Mouse (Mus musculus): Measurements from ENCODE around the gene Nrxn1. TPM values are rescaled to one million over a fixed set of nuclear protein-coding genes. Genes with fewer than 3 reads are reported as not detected.
A peak's percentile ranks its signal among the peaks of the same experiment; 100 is the strongest.

Nrxn1 gene
- polyA plus RNA-seq, 1 experiment = 0.56 TPM

DNA sequence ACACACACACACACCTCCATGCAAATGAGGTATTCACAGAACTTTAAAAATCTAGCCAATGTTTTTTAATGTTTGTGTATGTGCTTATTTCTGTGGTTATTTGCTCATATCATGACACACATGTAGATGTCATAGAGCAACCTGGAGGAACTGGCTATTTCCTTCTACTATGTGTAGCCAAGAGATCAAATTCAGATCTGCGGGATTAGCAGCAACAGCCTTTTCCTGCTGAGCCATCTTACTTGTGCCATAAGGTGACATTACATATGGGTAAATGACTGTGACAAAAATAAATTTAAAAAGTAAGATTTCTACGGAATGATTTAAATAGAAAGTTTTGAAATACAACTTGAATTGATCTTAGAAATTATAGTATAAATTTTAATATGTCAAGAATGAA is 672.1 kb downstream of the Nrxn1 start:
- TF ChIP-seq POLR2A (IDR thresholded peaks at IDR 0.05; ENCODE audit: low read depth, low read length) (no peak), CTCF (conservative IDR thresholded peaks at IDR 0.05; ENCODE audit: insufficient read depth, insufficient read length, low read depth, low read length) (no peak)
- no peak overlapping the region for H3K27ac ChIP-seq (ENCODE audit: insufficient read depth, low read depth, low read length)
- H3K4me1 ChIP-seq (ENCODE audit: control insufficient read depth, insufficient read depth, low read length) = no peaks in the 10 kb centered on the region
- H3K36me3 ChIP-seq (ENCODE audit: control insufficient read depth, insufficient read depth, low read length) = no peaks in the 10 kb centered on the region
- no peak overlapping the region for H3K4me3 ChIP-seq (ENCODE audit: insufficient read depth, low read depth, low read length)
- WGBS = 94% methylated on average over 2 of the region's 2 CpGs
- no peaks in the 10 kb centered on the region for H3K27me3 ChIP-seq (replicated peaks; ENCODE audit: control insufficient read depth, insufficient read depth, low read length)
- DNase-seq = no peak

- TF ChIP-seq CTCF (conservative IDR thresholded peaks at IDR 0.05; ENCODE audit: insufficient read depth, insufficient read length, low read depth, low read length) (no peak), POLR2A (IDR thresholded peaks at IDR 0.05; ENCODE audit: low read depth, low read length) (no peak)
- H3K4me3 ChIP-seq (ENCODE audit: insufficient read depth, low read depth, low read length) = no peak overlapping the region
- no peak for DNase-seq
- H3K27ac ChIP-seq (ENCODE audit: insufficient read depth, low read depth, low read length) = no peak overlapping the region
- H3K36me3 ChIP-seq (ENCODE audit: control insufficient read depth, insufficient read depth, low read length) = no peaks in the 10 kb centered on the region
- H3K4me1 ChIP-seq (ENCODE audit: control insufficient read depth, insufficient read depth, low read length) = no peaks in the 10 kb centered on the region
- 85% methylated on average over 1 of the region's 1 CpGs for WGBS
- H3K27me3 ChIP-seq (replicated peaks; ENCODE audit: control insufficient read depth, insufficient read depth, low read length) = no peaks in the 10 kb centered on the region
Observed at GRCm38 (mm10) chr17:90419615-90420014, 673.3 kb downstream of the Nrxn1 start.

- no peak overlapping the region for H3K27ac ChIP-seq (ENCODE audit: insufficient read depth, low read depth, low read length)
- TF ChIP-seq CTCF (conservative IDR thresholded peaks at IDR 0.05; ENCODE audit: insufficient read depth, insufficient read length, low read depth, low read length) (no peak), POLR2A (IDR thresholded peaks at IDR 0.05; ENCODE audit: low read depth, low read length) (no peak)
- no peaks in the 10 kb centered on the region for H3K36me3 ChIP-seq (ENCODE audit: control insufficient read depth, insufficient read depth, low read length)
- no peaks in the 10 kb centered on the region for H3K4me1 ChIP-seq (ENCODE audit: control insufficient read depth, insufficient read depth, low read length)
- H3K27me3 ChIP-seq (replicated peaks; ENCODE audit: control insufficient read depth, insufficient read depth, low read length) = no peaks in the 10 kb centered on the region
- DNase-seq = no peak
- no peak overlapping the region for H3K4me3 ChIP-seq (ENCODE audit: insufficient read depth, low read depth, low read length)
Observed at GRCm38 (mm10) chr17:90396357-90396756, 696.5 kb downstream of the Nrxn1 start.

DNA sequence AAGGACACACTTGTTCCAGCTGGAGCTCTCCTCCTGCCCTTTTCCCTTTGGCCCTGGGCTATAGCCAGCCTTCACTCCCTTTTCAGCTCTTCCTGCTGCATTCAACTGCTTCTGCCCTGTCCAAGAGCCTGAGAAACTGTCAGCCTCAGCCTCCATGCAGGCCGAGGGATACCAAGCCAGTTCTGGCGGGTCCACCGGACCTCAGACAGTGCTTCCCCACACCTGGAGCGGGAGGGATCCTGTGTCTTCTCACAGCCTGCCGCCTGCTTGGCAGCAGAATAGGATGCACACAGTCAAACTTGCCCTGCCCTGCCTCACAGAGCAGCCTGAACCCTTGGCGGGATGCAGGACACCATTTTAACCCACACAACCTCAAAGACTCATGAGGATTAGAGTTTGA is 698.3 kb downstream of the Nrxn1 start:
- no peak overlapping the region for H3K27ac ChIP-seq (ENCODE audit: insufficient read depth, low read depth, low read length)
- H3K4me1 ChIP-seq (ENCODE audit: control insufficient read depth, insufficient read depth, low read length) = no peaks in the 10 kb centered on the region
- H3K36me3 ChIP-seq (ENCODE audit: control insufficient read depth, insufficient read depth, low read length) = no peaks in the 10 kb centered on the region
- no peak for DNase-seq
- 86% methylated on average over 6 of the region's 6 CpGs for WGBS
- no peak overlapping the region for H3K4me3 ChIP-seq (ENCODE audit: insufficient read depth, low read depth, low read length)
- H3K27me3 ChIP-seq (replicated peaks; ENCODE audit: control insufficient read depth, insufficient read depth, low read length) = no peaks in the 10 kb centered on the region
- no peak for TF ChIP-seq POLR2A (IDR thresholded peaks at IDR 0.05; ENCODE audit: low read depth, low read length)

GRCm38 (mm10) chr17:90392751-90393150 is 700.1 kb downstream of the Nrxn1 start:
- H3K36me3 ChIP-seq (ENCODE audit: control insufficient read depth, insufficient read depth, low read length) = no peaks in the 10 kb centered on the region

GRCm38 (mm10) chr17:90390316-90391212 is 702.3 kb downstream of the Nrxn1 start:
- Histone ChIP-seq H3K36me3 (ENCODE audit: control insufficient read depth, insufficient read depth, low read length) (no peaks in the 10 kb centered on the region), H3K4me3 (ENCODE audit: insufficient read depth, low read depth, low read length) (no peak overlapping the region), H3K27me3 (replicated peaks; ENCODE audit: control insufficient read depth, insufficient read depth, low read length) (no peaks in the 10 kb centered on the region), H3K27ac (ENCODE audit: insufficient read depth, low read depth, low read length) (no peak overlapping the region), H3K4me1 (ENCODE audit: control insufficient read depth, insufficient read depth, low read length) (no peaks in the 10 kb centered on the region)
- WGBS = 45% methylated on average over 7 of the region's 7 CpGs
- DNase-seq = peak; percentile 1
- TF ChIP-seq POLR2A (IDR thresholded peaks at IDR 0.05; ENCODE audit: low read depth, low read length) = no peak
- TF ChIP-seq CTCF (conservative IDR thresholded peaks at IDR 0.05; ENCODE audit: insufficient read depth, insufficient read length, low read depth, low read length) = no peak

More at GRCm38 (mm10) chr17:90392751-90393150, 700.1 kb downstream of the Nrxn1 start:
- DNase-seq = no peak
- Histone ChIP-seq H3K27me3 (replicated peaks; ENCODE audit: control insufficient read depth, insufficient read depth, low read length) (no peaks in the 10 kb centered on the region), H3K27ac (ENCODE audit: insufficient read depth, low read depth, low read length) (no peak overlapping the region), H3K4me3 (ENCODE audit: insufficient read depth, low read depth, low read length) (no peak overlapping the region), H3K4me1 (ENCODE audit: control insufficient read depth, insufficient read depth, low read length) (no peaks in the 10 kb centered on the region)
- WGBS = 96% methylated on average over 1 of the region's 1 CpGs
- TF ChIP-seq POLR2A (IDR thresholded peaks at IDR 0.05; ENCODE audit: low read depth, low read length) (no peak), CTCF (conservative IDR thresholded peaks at IDR 0.05; ENCODE audit: insufficient read depth, insufficient read length, low read depth, low read length) (no peak)

GRCm38 (mm10) chr17:90384856-90385255 is 708.0 kb downstream of the Nrxn1 start:
- Histone ChIP-seq H3K4me1 (ENCODE audit: control insufficient read depth, insufficient read depth, low read length) (no peaks in the 10 kb centered on the region), H3K36me3 (ENCODE audit: control insufficient read depth, insufficient read depth, low read length) (no peaks in the 10 kb centered on the region), H3K27ac (ENCODE audit: insufficient read depth, low read depth, low read length) (no peak overlapping the region), H3K27me3 (replicated peaks; ENCODE audit: control insufficient read depth, insufficient read depth, low read length) (no peaks in the 10 kb centered on the region), H3K4me3 (ENCODE audit: insufficient read depth, low read depth, low read length) (no peak overlapping the region)
- 65% methylated on average over 2 of the region's 2 CpGs for WGBS
- no peak for DNase-seq
- no peak for TF ChIP-seq POLR2A (IDR thresholded peaks at IDR 0.05; ENCODE audit: low read depth, low read length)
- TF ChIP-seq CTCF (conservative IDR thresholded peaks at IDR 0.05; ENCODE audit: insufficient read depth, insufficient read length, low read depth, low read length) = no peak

Measured in kidney, adult 2 months (tissue).